Mouse (Mus musculus): ENCODE data around the gene Antxr1. TPM values are rescaled to one million over a fixed set of nuclear protein-coding genes. Genes with fewer than 3 reads are reported as not detected.

The Antxr1 gene
- total and polyA plus RNA-seq, 2 experiments from 2014 or later: 4.2 to 17.9 TPM

GRCm38 (mm10) chr6:87281771-87282170 lies 53.9 kb downstream of the Antxr1 start:
- DNase-seq (ENCODE audit: low spot score) (no peak), ATAC-seq (no peak)
- Histone ChIP-seq H3K4me3 (ENCODE audit: low read length) (no peak overlapping the region), H3K27me3 (ENCODE audit: insufficient read depth, low read length) (no peaks in the 10 kb centered on the region), H3K9me3 (ENCODE audit: low read length) (no peaks in the 10 kb centered on the region), H3K4me1 (ENCODE audit: insufficient read depth, low read length) (peaks cover 17% of the 10 kb centered on the region), H3K36me3 (ENCODE audit: insufficient read depth, low read length) (no peaks in the 10 kb centered on the region; the same call in 1 of the 2 replicates), H3K4me2 (ENCODE audit: low read depth, low read length) (no peak overlapping the region), H3K9ac (replicated peaks; ENCODE audit: low read length) (no peak overlapping the region), H3K27ac (0 out of 2 replicates have a peak overlapping the region, but pooled peaks have one; percentile 15)
- WGBS: 83% methylated on average over 4 of the region's 4 CpGs
- peak; percentile 56 for TF ChIP-seq CTCF (IDR thresholded peaks at IDR 0.05; ENCODE audit: low read depth)

- TF ChIP-seq CTCF (IDR thresholded peaks at IDR 0.05; ENCODE audit: low read depth): no peak
- no peak for DNase-seq (ENCODE audit: low spot score)
- WGBS: 30% methylated on average over 5 of the region's 5 CpGs
These were observed 57.5 kb downstream of the Antxr1 start for GRCm38 (mm10) chr6:87278151-87278550.

GRCm38 (mm10) chr6:87277527-87277926 lies 58.1 kb downstream of the Antxr1 start:
- Histone ChIP-seq H3K9ac (replicated peaks; ENCODE audit: low read length) (no peak overlapping the region), H3K4me3 (ENCODE audit: low read length) (no peak overlapping the region), H3K36me3 (ENCODE audit: insufficient read depth, low read length) (no peaks in the 10 kb centered on the region; the same call in 1 of the 2 replicates), H3K4me1 (ENCODE audit: insufficient read depth, low read length) (peaks cover 21% of the 10 kb centered on the region), H3K9me3 (ENCODE audit: low read length) (no peaks in the 10 kb centered on the region), H3K27me3 (ENCODE audit: insufficient read depth, low read length) (no peaks in the 10 kb centered on the region), H3K4me2 (ENCODE audit: low read depth, low read length) (no peak overlapping the region), H3K27ac (peak overlapping the region; percentile 73; the same call in 1 of the 2 replicates)
- 26% methylated on average over 3 of the region's 3 CpGs for WGBS
- peak; percentile 62; the same call in 1 of the 2 replicates for ATAC-seq
- no peak for TF ChIP-seq CTCF (IDR thresholded peaks at IDR 0.05; ENCODE audit: low read depth)
- peak; percentile 75 for DNase-seq (ENCODE audit: low spot score)

More at GRCm38 (mm10) chr6:87278151-87278550, 57.5 kb downstream of the Antxr1 start:
- no peaks in the 10 kb centered on the region; the same call in 1 of the 2 replicates for H3K36me3 ChIP-seq (ENCODE audit: insufficient read depth, low read length)
- ATAC-seq: 0 out of 2 replicates have a peak, but pooled peaks have one; percentile 11
- no peak overlapping the region for H3K4me3 ChIP-seq (ENCODE audit: low read length)
- peaks cover 22% of the 10 kb centered on the region for H3K4me1 ChIP-seq (ENCODE audit: insufficient read depth, low read length)
- H3K4me2 ChIP-seq (ENCODE audit: low read depth, low read length): no peak overlapping the region
- H3K27ac ChIP-seq: peak overlapping the region; percentile 73; the same call in 1 of the 2 replicates
- H3K9me3 ChIP-seq (ENCODE audit: low read length): no peaks in the 10 kb centered on the region
- H3K27me3 ChIP-seq (ENCODE audit: insufficient read depth, low read length): no peaks in the 10 kb centered on the region
- H3K9ac ChIP-seq (replicated peaks; ENCODE audit: low read length): no peak overlapping the region

- Histone ChIP-seq H3K36me3 (ENCODE audit: insufficient read depth, low read length) (no peaks in the 10 kb centered on the region; the same call in 1 of the 2 replicates), H3K4me2 (ENCODE audit: low read depth, low read length) (no peak overlapping the region), H3K4me1 (ENCODE audit: insufficient read depth, low read length) (peaks cover 19% of the 10 kb centered on the region), H3K27ac (peak overlapping the region; percentile 73), H3K9me3 (ENCODE audit: low read length) (no peaks in the 10 kb centered on the region), H3K9ac (replicated peaks; ENCODE audit: low read length) (no peak overlapping the region), H3K27me3 (ENCODE audit: insufficient read depth, low read length) (no peaks in the 10 kb centered on the region), H3K4me3 (ENCODE audit: low read length) (no peak overlapping the region)
- DNase-seq (ENCODE audit: low spot score): peak; percentile 69
- peak; percentile 75 for ATAC-seq
- 39% methylated on average over 7 of the region's 7 CpGs for WGBS
- TF ChIP-seq CTCF (IDR thresholded peaks at IDR 0.05; ENCODE audit: low read depth): no peak
These were observed 58.7 kb downstream of the Antxr1 start for GRCm38 (mm10) chr6:87276941-87277340.

- peak; percentile 44 for TF ChIP-seq CTCF (IDR thresholded peaks at IDR 0.05; ENCODE audit: low read depth)
- Histone ChIP-seq H3K9me3 (ENCODE audit: low read length) (no peaks in the 10 kb centered on the region), H3K27ac (no peak overlapping the region), H3K27me3 (ENCODE audit: insufficient read depth, low read length) (no peaks in the 10 kb centered on the region), H3K36me3 (ENCODE audit: insufficient read depth, low read length) (no peaks in the 10 kb centered on the region), H3K9ac (replicated peaks; ENCODE audit: low read length) (no peak overlapping the region), H3K4me2 (ENCODE audit: low read depth, low read length) (no peak overlapping the region), H3K4me1 (ENCODE audit: insufficient read depth, low read length) (peaks cover 27% of the 10 kb centered on the region), H3K4me3 (ENCODE audit: low read length) (no peak overlapping the region)
- ATAC-seq (no peak), DNase-seq (ENCODE audit: low spot score) (peak; percentile 29)
- 97% methylated on average over 5 of the region's 5 CpGs for whole genome bisulfite sequencing
These were observed 60.8 kb downstream of the Antxr1 start for GRCm38 (mm10) chr6:87274779-87275178.

GRCm38 (mm10) chr6:87273791-87274190 lies 61.8 kb downstream of the Antxr1 start:
- ATAC-seq (no peak), DNase-seq (ENCODE audit: low spot score) (no peak)
- no peak overlapping the region for H3K4me3 ChIP-seq (ENCODE audit: low read length)
- no peaks in the 10 kb centered on the region for H3K9me3 ChIP-seq (ENCODE audit: low read length)
- H3K27me3 ChIP-seq (ENCODE audit: insufficient read depth, low read length): no peaks in the 10 kb centered on the region
- H3K4me1 ChIP-seq (ENCODE audit: insufficient read depth, low read length): peaks cover 27% of the 10 kb centered on the region
- TF ChIP-seq CTCF (IDR thresholded peaks at IDR 0.05; ENCODE audit: low read depth): no peak
- 80% methylated on average over 3 of the region's 3 CpGs for WGBS
- H3K36me3 ChIP-seq (ENCODE audit: insufficient read depth, low read length): no peaks in the 10 kb centered on the region
- H3K27ac ChIP-seq: no peak overlapping the region
- no peak overlapping the region for H3K4me2 ChIP-seq (ENCODE audit: low read depth, low read length)
- no peak overlapping the region for H3K9ac ChIP-seq (replicated peaks; ENCODE audit: low read length)

GRCm38 (mm10) chr6:87273141-87273540 lies 62.5 kb downstream of the Antxr1 start:
- no peaks in the 10 kb centered on the region for H3K9me3 ChIP-seq (ENCODE audit: low read length)
- peaks cover 27% of the 10 kb centered on the region for H3K4me1 ChIP-seq (ENCODE audit: insufficient read depth, low read length)
- ATAC-seq (no peak), DNase-seq (ENCODE audit: low spot score) (no peak)
- H3K4me2 ChIP-seq (ENCODE audit: low read depth, low read length): no peak overlapping the region
- no peak overlapping the region for H3K4me3 ChIP-seq (ENCODE audit: low read length)
- H3K27me3 ChIP-seq (ENCODE audit: insufficient read depth, low read length): no peaks in the 10 kb centered on the region
- no peak overlapping the region for H3K27ac ChIP-seq
- H3K9ac ChIP-seq (replicated peaks; ENCODE audit: low read length): no peak overlapping the region
- no peak for TF ChIP-seq CTCF (IDR thresholded peaks at IDR 0.05; ENCODE audit: low read depth)
- WGBS: 80% methylated on average over 4 of the region's 4 CpGs
- H3K36me3 ChIP-seq (ENCODE audit: insufficient read depth, low read length): no peaks in the 10 kb centered on the region

Measured in hindbrain, postnatal 0 days (tissue).